Mouse (Mus musculus) fat pad, adult 2 months (tissue): ENCODE measurements at regions not wholly inside any gene's neighbourhood (a gene's known extent, or its start where the extent isn't known, plus 50 kb on each side); places are given as distances from the start of the nearest gene placed in this dataset.

Source experiments
- DNase-seq: peaks from one replicate; pipeline ENCODE4 v3.0.0-alpha.2; 2011; ENCODE audit warnings: low read depth, low spot score; ENCODE audit errors: extremely low read depth

GRCm38 (mm10) chr14:76721751-76722150, 165.1 kb upstream of the Serp2 start:
- no peak for DNase-seq

- DNase-seq, result no peak
Measured at GRCm38 (mm10) chr14:76717081-76717480, 160.4 kb upstream of the Serp2 start.

DNA sequence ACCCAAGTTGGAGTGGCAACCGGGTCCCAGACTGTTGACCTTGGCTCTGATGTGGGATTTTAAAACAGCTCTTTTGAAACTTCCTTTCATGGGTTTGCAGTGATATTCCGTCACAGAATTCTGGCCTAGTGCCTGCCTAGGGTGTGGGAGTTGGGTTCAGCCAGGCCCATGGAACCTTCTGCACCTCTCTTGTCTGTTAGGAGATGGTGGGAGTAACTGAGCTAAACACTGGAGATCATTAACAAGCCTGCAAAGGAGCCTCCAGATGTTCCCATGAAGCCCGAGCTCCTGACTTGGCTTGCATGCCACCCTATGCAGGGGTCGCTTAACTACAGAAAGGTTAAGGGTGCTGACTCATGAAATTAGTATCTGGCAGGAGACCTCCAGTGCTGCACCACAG, 158.0 kb upstream of the Serp2 start:
- DNase-seq, result no peak

DNA sequence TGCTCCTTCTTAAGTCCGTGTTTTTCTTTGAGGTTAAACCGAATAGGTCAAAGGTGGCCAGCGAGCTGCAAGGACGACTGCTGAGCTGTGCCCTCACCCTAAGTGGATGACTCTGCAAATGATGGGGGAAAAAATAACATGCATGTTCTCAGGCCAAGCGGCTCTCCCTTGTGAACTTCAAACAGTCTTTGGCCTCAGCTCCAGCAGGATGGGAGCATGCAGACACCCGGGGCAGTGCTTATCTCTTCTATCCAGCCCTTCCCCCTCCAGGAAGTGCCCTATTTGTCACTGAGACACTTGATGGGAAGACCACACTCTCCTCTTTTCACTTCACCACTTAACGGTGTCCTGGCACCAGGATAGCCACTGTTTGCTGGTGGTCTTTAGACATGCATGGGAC, 157.3 kb upstream of the Serp2 start:
- DNase-seq, result no peak

DNA sequence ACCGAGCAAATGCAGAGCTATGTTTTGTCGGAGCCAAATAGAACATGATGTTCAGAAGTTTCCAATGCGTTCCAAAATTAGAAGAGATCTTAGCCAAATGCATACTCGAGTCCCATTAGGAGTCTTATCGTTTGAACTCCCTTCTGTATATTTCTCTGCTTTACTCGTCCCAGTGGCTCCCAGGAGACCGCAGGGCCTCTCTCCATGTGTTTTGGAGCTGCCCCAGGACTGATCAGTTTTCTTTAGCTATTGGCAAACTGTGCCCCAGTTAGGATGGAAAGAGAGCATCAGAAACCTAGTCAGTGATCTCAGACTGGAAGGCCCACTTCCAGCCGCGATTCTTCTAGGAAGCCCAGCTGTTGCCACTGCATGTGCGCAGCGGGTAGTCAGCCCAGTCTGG, 152.0 kb upstream of the Serp2 start:
- no peak for DNase-seq

- no peak for DNase-seq
Measured at GRCm38 (mm10) chr14:76703373-76703764, 146.7 kb upstream of the Serp2 start.

- no peak for DNase-seq
Measured at GRCm38 (mm10) chr14:76702709-76703372, 146.2 kb upstream of the Serp2 start.

DNA sequence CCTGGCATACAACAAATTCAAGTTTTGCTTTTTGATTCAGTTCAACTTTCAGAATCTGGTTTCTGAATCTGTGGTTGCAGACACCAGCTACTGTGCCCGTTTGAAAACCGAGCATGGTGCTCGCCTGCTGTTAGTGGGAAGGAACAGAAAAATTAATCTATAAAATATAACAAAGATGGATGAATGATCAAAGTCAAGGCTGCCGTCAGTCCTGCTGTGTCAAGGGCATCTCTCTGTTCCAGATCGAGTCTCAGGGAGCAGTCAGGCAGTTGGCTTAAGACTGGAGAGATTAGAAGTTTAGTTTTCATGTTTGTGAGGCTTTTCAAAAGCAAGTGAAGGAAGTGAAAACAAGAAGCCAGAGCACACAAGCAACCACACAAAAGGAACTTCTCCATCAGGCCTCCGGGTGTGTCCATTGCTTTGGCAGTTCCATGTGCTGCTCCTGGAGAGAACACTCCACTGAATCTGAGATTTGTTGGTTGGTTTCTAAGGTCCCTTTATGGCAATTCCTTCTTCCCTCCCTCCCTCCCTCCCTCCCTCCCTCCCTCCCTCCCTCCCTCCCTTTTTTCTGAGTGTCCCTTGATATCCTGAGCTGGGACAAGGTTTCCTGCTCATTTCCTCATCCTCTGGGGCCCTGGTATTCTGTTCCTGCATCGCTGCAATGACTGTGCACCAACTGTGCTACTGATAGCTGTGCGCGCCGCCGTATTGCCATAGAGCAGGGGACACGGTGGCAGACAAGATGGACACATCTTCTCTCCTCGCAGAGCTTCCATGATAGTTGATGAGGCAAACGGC, 145.4 kb upstream of the Serp2 start:
- no peak for DNase-seq

- no peak for DNase-seq
Measured at GRCm38 (mm10) chr14:76701304-76701703, 144.6 kb upstream of the Serp2 start.

DNA sequence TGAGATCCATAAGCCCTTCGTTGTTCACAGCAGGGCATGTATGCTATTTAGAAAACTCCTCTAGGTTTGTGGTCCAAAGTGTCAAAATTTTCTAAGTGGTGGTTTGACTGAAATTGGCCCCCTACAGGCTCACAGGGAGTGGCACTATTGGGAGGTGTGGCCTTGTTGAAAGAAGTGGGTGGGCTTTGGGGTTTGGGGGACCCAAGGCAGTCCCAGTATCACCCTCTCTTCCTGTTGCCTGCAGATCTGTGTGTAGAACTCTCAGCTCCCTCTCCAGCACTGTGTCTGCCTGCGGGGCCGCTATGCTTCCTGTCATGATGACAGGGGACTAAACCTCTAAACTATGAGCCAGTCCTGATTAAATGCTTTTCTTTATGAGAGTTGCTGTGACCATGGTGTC, 144.1 kb upstream of the Serp2 start:
- no peak for DNase-seq

GRCm38 (mm10) chr14:76700190-76700589, 143.5 kb upstream of the Serp2 start:
- no peak for DNase-seq

GRCm38 (mm10) chr14:76698718-76699402, 142.2 kb upstream of the Serp2 start:
- DNase-seq, result peak; percentile 80

GRCm38 (mm10) chr14:76696729-76697128, 140.0 kb upstream of the Serp2 start:
- DNase-seq, result no peak

DNA sequence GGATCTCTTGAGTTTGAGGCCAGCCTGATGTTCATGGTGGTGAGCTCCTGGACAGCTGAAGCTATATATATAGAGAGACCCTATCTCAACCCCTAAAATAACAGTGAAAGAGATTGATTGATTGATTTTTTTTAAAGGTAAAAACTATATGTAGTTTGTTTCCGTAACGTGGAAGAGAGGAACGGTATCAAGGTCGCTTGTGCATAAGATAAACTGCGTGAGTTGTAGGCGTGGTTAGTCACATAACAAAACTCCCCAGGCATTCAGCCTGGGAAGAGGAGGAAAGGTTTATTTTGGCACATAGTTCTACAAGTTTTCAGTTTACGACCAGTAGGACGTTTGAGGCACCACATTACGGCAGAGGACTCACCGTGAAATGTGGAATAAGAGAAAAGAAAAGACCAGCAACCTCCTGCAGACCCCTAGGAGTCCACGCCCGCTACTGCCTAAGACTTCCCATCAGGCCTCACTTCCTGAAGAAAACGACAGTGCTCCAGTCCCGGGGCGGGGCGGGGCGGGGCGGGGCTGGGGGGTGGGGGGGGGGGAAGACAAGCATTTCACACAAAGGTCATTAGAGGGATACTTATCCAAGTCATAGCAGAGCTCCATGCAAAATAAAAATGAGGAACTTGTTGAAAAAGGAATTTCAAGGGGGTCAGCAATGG, 139.1 kb upstream of the Serp2 start:
- DNase-seq, result no peak

GRCm38 (mm10) chr14:76694894-76695293, 138.2 kb upstream of the Serp2 start:
- DNase-seq, result no peak

DNA sequence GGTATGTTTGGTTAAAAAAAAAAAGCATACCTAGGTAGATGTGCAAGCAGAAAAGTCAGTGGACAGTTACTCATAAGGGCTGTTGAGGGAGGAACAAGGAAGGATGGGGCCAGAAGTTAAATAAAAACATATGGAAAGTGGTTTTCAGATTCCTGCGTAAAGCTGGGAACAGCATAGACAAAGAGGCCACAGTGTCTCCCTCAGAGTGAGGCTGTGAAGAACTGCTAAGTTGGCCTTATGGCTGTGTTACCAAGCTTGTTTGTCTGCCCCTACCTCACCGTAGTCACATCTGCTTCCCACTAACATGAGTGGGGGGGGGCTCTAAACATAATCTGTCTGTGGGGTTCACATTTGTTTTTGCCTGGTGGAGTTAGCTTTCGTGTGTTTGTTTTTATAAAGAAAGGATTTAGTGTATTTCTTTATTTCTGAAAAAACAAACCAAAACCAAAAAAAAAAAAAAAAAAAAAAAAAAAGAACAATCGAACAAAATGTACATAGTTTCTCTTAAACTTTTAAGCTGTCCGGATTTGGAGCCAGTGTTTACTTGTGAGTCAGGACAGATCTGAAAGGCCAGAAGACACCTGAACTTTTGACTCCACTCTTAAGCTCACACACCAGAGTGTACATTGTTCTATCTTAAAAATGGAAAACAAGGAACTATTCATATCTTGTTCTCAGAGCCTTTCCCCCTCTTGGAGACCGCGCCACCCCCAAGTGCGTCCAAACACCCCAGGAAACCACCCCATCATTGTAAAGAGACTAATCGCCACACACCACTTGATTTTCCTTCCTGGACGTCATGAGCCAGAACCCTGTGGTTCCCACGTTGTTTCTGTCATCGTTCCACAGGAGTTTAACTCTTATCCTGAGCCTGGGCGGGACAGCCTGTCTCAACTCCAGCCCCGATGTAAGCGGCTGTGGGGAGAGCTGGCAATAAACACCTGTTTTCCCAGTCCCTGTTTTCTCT, 136.9 kb upstream of the Serp2 start:
- no peak for DNase-seq

DNA sequence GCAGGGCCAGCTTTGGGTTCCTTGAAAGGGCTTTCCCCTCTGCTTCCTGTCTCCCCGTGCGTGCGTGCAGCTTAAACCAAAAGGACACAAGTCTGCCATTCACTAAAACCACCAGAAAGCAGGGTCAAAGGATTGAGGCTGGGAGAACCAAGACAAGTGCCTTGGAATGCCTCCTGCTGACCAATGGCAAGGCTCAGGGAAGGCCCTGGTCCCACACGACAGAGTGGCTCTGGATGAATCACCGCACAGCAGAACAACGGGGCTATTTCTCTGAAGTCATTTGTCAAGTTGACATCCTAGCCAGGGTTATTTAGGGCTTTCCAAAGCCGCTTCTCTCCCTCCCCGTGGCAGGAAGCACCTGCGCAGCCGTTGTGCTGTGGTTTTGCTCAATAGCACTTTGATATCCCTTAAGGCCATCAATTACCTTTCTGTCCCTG, 131.3 kb upstream of the Serp2 start:
- DNase-seq, result no peak

- no peak for DNase-seq
Measured at GRCm38 (mm10) chr14:76686762-76687453, 130.2 kb upstream of the Serp2 start.

DNA sequence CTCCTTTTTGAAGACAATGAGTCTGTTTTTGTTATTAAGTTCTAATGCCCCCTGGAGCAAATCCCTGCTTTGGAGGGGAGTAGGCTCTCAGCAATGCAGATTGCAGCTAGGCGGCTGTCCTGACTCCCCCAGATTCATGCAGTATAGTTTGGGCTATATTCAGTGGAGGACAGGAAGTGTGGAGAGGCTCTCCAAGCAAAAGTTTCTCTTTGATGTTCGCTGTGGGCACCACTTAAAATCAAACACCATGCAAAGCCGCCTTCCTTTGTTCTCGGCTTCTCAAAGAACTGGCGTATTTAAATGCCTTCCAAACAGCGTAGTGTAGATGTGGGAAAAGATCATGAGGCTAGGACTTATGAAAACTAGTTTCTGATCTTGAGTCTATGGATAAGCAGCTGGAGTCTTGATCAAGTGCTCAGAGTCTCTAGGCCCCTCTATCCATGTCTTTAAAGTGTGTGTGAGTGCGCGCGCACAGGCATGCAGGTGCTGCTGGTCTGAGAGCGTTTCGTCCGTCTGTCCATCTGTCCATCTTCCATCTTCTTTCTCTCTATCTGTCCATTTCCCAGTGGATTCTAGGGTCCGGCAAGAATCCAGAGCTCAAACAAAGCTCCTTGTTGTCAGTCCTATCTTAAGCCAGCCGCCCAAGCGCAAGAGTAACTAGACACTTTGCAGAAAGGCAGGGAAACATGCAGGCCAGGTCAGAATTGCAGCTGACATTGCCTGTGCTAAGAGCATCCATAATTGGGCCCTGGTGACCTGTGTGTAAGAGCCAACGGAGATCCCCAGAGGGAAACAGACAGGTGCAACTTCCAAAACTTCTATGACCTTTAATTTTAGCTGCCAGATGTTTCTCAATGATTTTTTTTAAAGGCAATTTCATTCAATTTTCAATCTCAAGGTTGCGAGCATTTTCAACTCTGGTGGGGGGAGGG, 129.4 kb upstream of the Serp2 start:
- DNase-seq, result no peak
